In genomic region chr9:119355943-119356342, GRCm38 (mm10) we compare ENCODE assay signal across 32 mouse cellular contexts. TPM values are rescaled to one million over a fixed set of nuclear protein-coding genes. Genes with fewer than 3 reads are reported as not detected.
DNase-seq lines count a peak whose midpoint lies in the region; ATAC-seq and TF ChIP-seq lines count a peak whose summit lies in the region.
"Had no signal": no experiment of that assay in that cellular context is flagged by ENCODE, and none has a peak within 500 bp of the region (broad histone marks: within the 10 kb centered on the region; RNA-seq: fewer than 3 reads in every experiment).

No protein-coding gene starts in this region.

- ATAC-seq in lung, postnatal 0 days = peak; percentile 63
- ATAC-seq in stomach, postnatal 0 days (ENCODE audit: low FRiP score, low TSS enrichment) = peak; percentile 35
- ATAC-seq: CD4-positive, CD25-positive, alpha-beta regulatory T cell, adult 4 months; forebrain, embryonic 13.5 days; forebrain, postnatal 0 days; hindbrain, embryonic 16.5 days; intestine, embryonic 15.5 days had no signal

- in situ Hi-C loops in ES-E14 (cut with MboI; ENCODE audit: low sequenced_read_pairs in 2 of 2, unreplicated experiment in 2 of 2) = no loop called here

- no peak for TF ChIP-seq EP300 in lung, postnatal 0 days (IDR thresholded peaks at IDR 0.05)
- TF ChIP-seq EP300 in stomach, postnatal 0 days (optimal IDR thresholded peaks at IDR 0.05) = no peak

- H3K4me3 ChIP-seq in lung, postnatal 0 days (ENCODE audit: low read depth, low read length) = no peak overlapping the region
- H3K4me3 ChIP-seq in ES-E14 (ENCODE audit: insufficient read depth in 1 of 2, low read depth in 1 of 2, low read length in 2 of 2, poor library complexity in 1 of 2, severe bottlenecking in 1 of 2) = no peak overlapping the region
- no peak overlapping the region for H3K4me3 ChIP-seq in stomach, postnatal 0 days (ENCODE audit: low read depth, low read length)
- H3K4me3 ChIP-seq: forebrain, embryonic 10.5 days; forebrain, embryonic 13.5 days; heart, embryonic 12.5 days; heart, embryonic 15.5 days; hindbrain, embryonic 10.5 days; hindbrain, embryonic 13.5 days; intestine, embryonic 15.5 days had no signal

- intact Hi-C loops in gastrocnemius, postnatal 14 days (cut with DNase I; ENCODE audit: low total_unique reads) = loop anchor here (10.0 kb wide), 1 partner anchor 201 kb away; the partner anchor contains the start of genes Acaa1b and Gm47289

- WGBS in lung, postnatal 0 days = 47% methylated on average over 6 of the region's 6 CpGs
- WGBS in stomach, postnatal 0 days = 48% methylated on average over 6 of the region's 6 CpGs

- no peaks in the 10 kb centered on the region for H3K4me1 ChIP-seq in lung, postnatal 0 days (ENCODE audit: insufficient read depth, low read depth, low read length)
- no peaks in the 10 kb centered on the region for H3K4me1 ChIP-seq in ES-E14 (ENCODE audit: control insufficient read depth in 2 of 2, insufficient read depth in 2 of 2, low read length in 2 of 2, poor library complexity in 1 of 2)
- no peaks in the 10 kb centered on the region for H3K4me1 ChIP-seq in stomach, postnatal 0 days (replicated peaks; ENCODE audit: control insufficient read depth, insufficient read depth)
- H3K4me1 ChIP-seq: heart, embryonic 12.5 days had no signal

- peak; percentile 68 for DNase-seq in lung, postnatal 0 days (ENCODE audit: low spot score)
- DNase-seq in lung, postnatal 14 days = no peak
- DNase-seq in ES-E14 (ENCODE audit: low read depth, low spot score) = no peak
- peak; percentile 43 for DNase-seq in ZHBTc4 (ENCODE audit: low read depth, low spot score)
- peak; percentile 40 for DNase-seq in stomach, postnatal 0 days (ENCODE audit: low spot score)
- DNase-seq in urinary bladder, postnatal 10 days (ENCODE audit: low spot score) = no peak
- no peak for DNase-seq in gastrocnemius, postnatal 14 days
- DNase-seq: adrenal gland, postnatal 10 days; adrenal gland, postnatal 36 days; cerebellum, adult 11-12 months; cerebellum, adult 8-10 months; cerebellum, postnatal 14 days; forebrain, postnatal 0 days; gastrocnemius, postnatal 10 days; heart, adult 11 months; heart, postnatal 10 days; heart, postnatal 36 days had no signal

- no peaks in the 10 kb centered on the region for H3K9me3 ChIP-seq in lung, postnatal 0 days (ENCODE audit: low read length)
- no peaks in the 10 kb centered on the region for H3K9me3 ChIP-seq in ES-E14 (ENCODE audit: control insufficient read depth, insufficient read depth, low read depth, low read length)
- no peaks in the 10 kb centered on the region for H3K9me3 ChIP-seq in stomach, postnatal 0 days (ENCODE audit: control insufficient read depth, low read length)
- H3K9me3 ChIP-seq: forebrain, embryonic 10.5 days; forebrain, embryonic 13.5 days; heart, embryonic 12.5 days; heart, embryonic 15.5 days; hindbrain, embryonic 10.5 days; hindbrain, embryonic 13.5 days; intestine, embryonic 15.5 days had no signal

- peak overlapping the region; percentile 57 for H3K27ac ChIP-seq in lung, postnatal 0 days (ENCODE audit: low read length)
- no peak overlapping the region for H3K27ac ChIP-seq in ES-E14 (ENCODE audit: insufficient read depth, low read depth, low read length, poor library complexity, severe bottlenecking)
- H3K27ac ChIP-seq in stomach, postnatal 0 days (replicated peaks) = no peak overlapping the region
- H3K27ac ChIP-seq: forebrain, embryonic 10.5 days; forebrain, embryonic 13.5 days; heart, embryonic 15.5 days; hindbrain, embryonic 10.5 days; hindbrain, embryonic 13.5 days; intestine, embryonic 15.5 days had no signal

- no peak overlapping the region for H3K9ac ChIP-seq in lung, postnatal 0 days (replicated peaks; ENCODE audit: low read depth)
- 0 out of 2 replicates have a peak overlapping the region, but pooled peaks have one; percentile 12 for H3K9ac ChIP-seq in ES-E14 (ENCODE audit: insufficient read depth, low read depth, low read length, poor library complexity, severe bottlenecking)
- no peak overlapping the region for H3K9ac ChIP-seq in stomach, postnatal 0 days (ENCODE audit: low read length)
- H3K9ac ChIP-seq: forebrain, embryonic 13.5 days; forebrain, postnatal 0 days; heart, embryonic 12.5 days; heart, embryonic 15.5 days; hindbrain, embryonic 13.5 days; intestine, embryonic 15.5 days had no signal

- no peaks in the 10 kb centered on the region for H3K27me3 ChIP-seq in lung, postnatal 0 days (replicated peaks; ENCODE audit: insufficient read depth, low read length)
- no peaks in the 10 kb centered on the region for H3K27me3 ChIP-seq in stomach, postnatal 0 days (ENCODE audit: control insufficient read depth, insufficient read depth, low read length)
- H3K27me3 ChIP-seq: forebrain, embryonic 13.5 days; heart, embryonic 12.5 days; heart, embryonic 15.5 days; hindbrain, embryonic 13.5 days; intestine, embryonic 15.5 days had no signal

- no peak for TF ChIP-seq CTCF in lung, postnatal 0 days (IDR thresholded peaks at IDR 0.05)
- TF ChIP-seq CTCF in stomach, postnatal 0 days (IDR thresholded peaks at IDR 0.05; ENCODE audit: low read depth) = no peak

- H3K4me2 ChIP-seq in lung, postnatal 0 days (replicated peaks; ENCODE audit: low read depth, low read length) = no peak overlapping the region
- no peak overlapping the region for H3K4me2 ChIP-seq in stomach, postnatal 0 days (replicated peaks; ENCODE audit: low read depth)
- H3K4me2 ChIP-seq: forebrain, embryonic 13.5 days; heart, embryonic 12.5 days; heart, embryonic 15.5 days; hindbrain, embryonic 13.5 days; intestine, embryonic 15.5 days had no signal

- no peaks in the 10 kb centered on the region for H3K36me3 ChIP-seq in lung, postnatal 0 days (ENCODE audit: insufficient read depth, low read length)
- H3K36me3 ChIP-seq in ES-E14 (ENCODE audit: control insufficient read depth, insufficient read depth, low read length, poor library complexity, severe bottlenecking) = peaks cover 8% of the 10 kb centered on the region; the same call in 1 of the 2 replicates
- peaks cover 5% of the 10 kb centered on the region; the same call in 1 of the 2 replicates for H3K36me3 ChIP-seq in stomach, postnatal 0 days (ENCODE audit: control insufficient read depth, insufficient read depth, low read length)
- H3K36me3 ChIP-seq: intestine, embryonic 15.5 days had no signal

TF ChIP-seq in ES-E14, 5 proteins besides CTCF, POLR2A, EP300 and RAD21:
- TF ChIP-seq HCFC1 (IDR thresholded peaks at IDR 0.05; ENCODE audit: borderline replicate concordance, insufficient read depth, low read length) = no peak
- TF ChIP-seq ZNF384 (IDR thresholded peaks at IDR 0.05; ENCODE audit: low read depth, low read length) = no peak
- no peak for TF ChIP-seq CHD2 (IDR thresholded peaks at IDR 0.05; ENCODE audit: low read depth, low read length)
- no peak for TF ChIP-seq ZC3H11A (IDR thresholded peaks at IDR 0.05; ENCODE audit: borderline replicate concordance, low read depth, low read length)
- no peak for TF ChIP-seq MAFK (IDR thresholded peaks at IDR 0.05; ENCODE audit: insufficient read depth, low read depth, low read length)

RNA-seq across cellular contexts. Expression of gene Xylb, which starts 1.2 kb away (rescaled TPM):
- 2.0 and 2.2 TPM in 2 replicates for polyA plus RNA-seq in lung, postnatal 0 days (2015; fragmentation: Nextera tagmentation; extraction: Ambion mirVana)
- 3.7 and 6.7 TPM in 2 replicates for total RNA-seq in ES-E14 (2012; rRNA removed)
- polyA plus RNA-seq in stomach, postnatal 0 days (2015; fragmentation: Nextera tagmentation; extraction: Ambion mirVana) = 3.2 and 5.7 TPM in 2 replicates
- under 1 TPM; 0.27 to 0.35 TPM for total RNA-seq in gastrocnemius, postnatal 14 days (2021)

RNA-seq across cellular contexts. Expression of gene Slc22a14, which starts 9.4 kb away (rescaled TPM):
- polyA plus RNA-seq in lung, postnatal 0 days (2015; fragmentation: Nextera tagmentation; extraction: Ambion mirVana) = 0.17 TPM in 1 of 2 replicates, not detected in the other
- 0.45 and 1.1 TPM in 2 replicates for total RNA-seq in ES-E14 (2012; rRNA removed)
- polyA plus RNA-seq in stomach, postnatal 0 days (2015; fragmentation: Nextera tagmentation; extraction: Ambion mirVana) = not detected in 2 replicates
- not detected for total RNA-seq in gastrocnemius, postnatal 14 days (2021)
- total RNA-seq: adrenal gland, adult 18-20 months; adrenal gland, postnatal 36 days; forebrain, postnatal 0 days; gastrocnemius, adult 18-20 months; gastrocnemius, postnatal 10 days; gastrocnemius, postnatal 4 days had no signal
- polyA plus RNA-seq: C2C12; CD4-positive, CD25-positive, alpha-beta regulatory T cell, adult 4 months; embryonic facial prominence, embryonic 11.5 days; embryonic facial prominence, embryonic 14.5 days; forebrain, embryonic 10.5 days; forebrain, embryonic 13.5 days; forebrain, postnatal 0 days; heart, embryonic 12.5 days; hindbrain, embryonic 13.5 days had no signal

RNA-seq across cellular contexts. Expression of gene Myd88, which starts 14.7 kb away (rescaled TPM):
- 50.3 and 61.3 TPM in 2 replicates for polyA plus RNA-seq in lung, postnatal 0 days (2015; fragmentation: Nextera tagmentation; extraction: Ambion mirVana)
- total RNA-seq in ES-E14 (2012; rRNA removed) = 4.2 and 5.4 TPM in 2 replicates
- 40.8 and 41.5 TPM in 2 replicates for polyA plus RNA-seq in stomach, postnatal 0 days (2015; fragmentation: Nextera tagmentation; extraction: Ambion mirVana)
- total RNA-seq in gastrocnemius, postnatal 14 days (2021) = 1 to 10 TPM; 7.0 to 7.5 TPM

RNA-seq across cellular contexts. Expression of gene Acaa1a, which starts 16.5 kb away (rescaled TPM):
- 114 and 128 TPM in 2 replicates for polyA plus RNA-seq in lung, postnatal 0 days (2015; fragmentation: Nextera tagmentation; extraction: Ambion mirVana)
- total RNA-seq in ES-E14 (2012; rRNA removed) = 54.9 and 58.2 TPM in 2 replicates
- polyA plus RNA-seq in stomach, postnatal 0 days (2015; fragmentation: Nextera tagmentation; extraction: Ambion mirVana) = 181 and 193 TPM in 2 replicates
- 10 to 100 TPM; 41.3 to 44.3 TPM for total RNA-seq in gastrocnemius, postnatal 14 days (2021)

RNA-seq across cellular contexts. Expression of gene Oxsr1, which starts 33.7 kb away (rescaled TPM):
- 6.6 and 8.0 TPM in 2 replicates for polyA plus RNA-seq in lung, postnatal 0 days (2015; fragmentation: Nextera tagmentation; extraction: Ambion mirVana)
- total RNA-seq in ES-E14 (2012; rRNA removed) = 52.1 and 53.1 TPM in 2 replicates
- polyA plus RNA-seq in stomach, postnatal 0 days (2015; fragmentation: Nextera tagmentation; extraction: Ambion mirVana) = 8.7 and 9.7 TPM in 2 replicates
- 10 to 100 TPM; 31.1 to 34.4 TPM for total RNA-seq in gastrocnemius, postnatal 14 days (2021)

Comparison
In these comparisons a context has a peak if more than half of its experiments do, and no peak if none do; other contexts are left out.
1. DNase-seq: peak in lung, postnatal 0 days (single experiment), ZHBTc4 (single experiment) and stomach, postnatal 0 days (single experiment); none in lung, postnatal 14 days (single experiment), ES-E14 (single experiment), urinary bladder, postnatal 10 days (single experiment) and gastrocnemius, postnatal 14 days (single experiment).